Mouse (Mus musculus): Measurements from ENCODE around the gene Meiob. TPM values are rescaled to one million over a fixed set of nuclear protein-coding genes. Genes with fewer than 3 reads are reported as not detected.

Gene Meiob
- total RNA-seq, 1 experiment: 0.13 TPM

GRCm38 (mm10) chr17:24885356-24886133, 81.5 kb downstream of the Meiob start:
- Histone ChIP-seq H3K9me3 (ENCODE audit: control insufficient read depth, insufficient read depth, low read depth, low read length) (no peaks in the 10 kb centered on the region), H3K27ac (ENCODE audit: insufficient read depth, low read depth, low read length, poor library complexity, severe bottlenecking) (no peak overlapping the region; the same call in 1 of the 2 replicates), H3K4me3 (ENCODE audit: insufficient read depth in 1 of 2, low read depth in 1 of 2, low read length in 2 of 2, poor library complexity in 1 of 2, severe bottlenecking in 1 of 2) (peak overlapping the region; percentile 74 to 90), H3K9ac (ENCODE audit: insufficient read depth, low read depth, low read length, poor library complexity, severe bottlenecking) (peak overlapping the region; percentile 82), H3K36me3 (ENCODE audit: control insufficient read depth, insufficient read depth, low read length, poor library complexity, severe bottlenecking) (peaks cover 26% of the 10 kb centered on the region), H3K4me1 (ENCODE audit: control insufficient read depth in 2 of 2, insufficient read depth in 2 of 2, low read length in 2 of 2, poor library complexity in 1 of 2) (peaks cover 0 to 12% of the 10 kb centered on the region in 2 experiments; a peak in 2 of 4 replicates)
- TF ChIP-seq ZNF384 (IDR thresholded peaks at IDR 0.05; ENCODE audit: low read depth, low read length) (no peak), ZC3H11A (IDR thresholded peaks at IDR 0.05; ENCODE audit: borderline replicate concordance, low read depth, low read length) (no peak), CHD2 (IDR thresholded peaks at IDR 0.05; ENCODE audit: low read depth, low read length) (no peak), HCFC1 (IDR thresholded peaks at IDR 0.05; ENCODE audit: borderline replicate concordance, insufficient read depth, low read length) (no peak), MAFK (IDR thresholded peaks at IDR 0.05; ENCODE audit: insufficient read depth, low read depth, low read length) (no peak)
- in situ Hi-C loops (cut with MboI; ENCODE audit: low sequenced_read_pairs in 2 of 2, unreplicated experiment in 2 of 2): no loop called here
- DNase-seq (ENCODE audit: low read depth, low spot score): no peak

GRCm38 (mm10) chr17:24886134-24886931, 82.2 kb downstream of the Meiob start, which contains the start of the genes Nubp2 and Spsb3:
Gene Nubp2, minus strand, starts transcription at chr17:24886349.
Gene Spsb3, plus strand, starts transcription at chr17:24886643.
- H3K9me3 ChIP-seq (ENCODE audit: control insufficient read depth, insufficient read depth, low read depth, low read length): no peaks in the 10 kb centered on the region
- peak within 1 kb of the TSS; percentile 28; the same call in 1 of the 2 replicates for H3K27ac ChIP-seq (ENCODE audit: insufficient read depth, low read depth, low read length, poor library complexity, severe bottlenecking)
- peak within 1 kb of the TSS; percentile 86 for H3K9ac ChIP-seq (ENCODE audit: insufficient read depth, low read depth, low read length, poor library complexity, severe bottlenecking)
- H3K4me3 ChIP-seq (ENCODE audit: insufficient read depth in 1 of 2, low read depth in 1 of 2, low read length in 2 of 2, poor library complexity in 1 of 2, severe bottlenecking in 1 of 2): peak within 1 kb of the TSS; percentile 88 to 90
- peaks cover 34% of the 10 kb centered on the region for H3K36me3 ChIP-seq (ENCODE audit: control insufficient read depth, insufficient read depth, low read length, poor library complexity, severe bottlenecking)
- TF ChIP-seq CHD2 (IDR thresholded peaks at IDR 0.05; ENCODE audit: low read depth, low read length): peak; percentile 99
- TF ChIP-seq ZC3H11A (IDR thresholded peaks at IDR 0.05; ENCODE audit: borderline replicate concordance, low read depth, low read length): no peak
- no peak for TF ChIP-seq MAFK (IDR thresholded peaks at IDR 0.05; ENCODE audit: insufficient read depth, low read depth, low read length)
- TF ChIP-seq ZNF384 (IDR thresholded peaks at IDR 0.05; ENCODE audit: low read depth, low read length): peak; percentile 88
- peak; percentile 60; the same call in 1 of the 2 replicates for TF ChIP-seq HCFC1 (IDR thresholded peaks at IDR 0.05; ENCODE audit: borderline replicate concordance, insufficient read depth, low read length)
- H3K4me1 ChIP-seq (ENCODE audit: control insufficient read depth in 2 of 2, insufficient read depth in 2 of 2, low read length in 2 of 2, poor library complexity in 1 of 2): peaks cover 0 to 11% of the 10 kb centered on the region in 2 experiments; a peak in 2 of 4 replicates
- in situ Hi-C loops (cut with MboI; ENCODE audit: low sequenced_read_pairs in 2 of 2, unreplicated experiment in 2 of 2): no loop called here
- DNase-seq (ENCODE audit: low read depth, low spot score): peak; percentile 98

- TF ChIP-seq ZC3H11A (IDR thresholded peaks at IDR 0.05; ENCODE audit: borderline replicate concordance, low read depth, low read length) (no peak), CHD2 (IDR thresholded peaks at IDR 0.05; ENCODE audit: low read depth, low read length) (no peak), MAFK (IDR thresholded peaks at IDR 0.05; ENCODE audit: insufficient read depth, low read depth, low read length) (no peak), ZNF384 (IDR thresholded peaks at IDR 0.05; ENCODE audit: low read depth, low read length) (no peak), HCFC1 (IDR thresholded peaks at IDR 0.05; ENCODE audit: borderline replicate concordance, insufficient read depth, low read length) (no peak; the same call in 1 of the 2 replicates)
- DNase-seq (ENCODE audit: low read depth, low spot score): no peak
- H3K9ac ChIP-seq (ENCODE audit: insufficient read depth, low read depth, low read length, poor library complexity, severe bottlenecking): peak overlapping the region; percentile 86
- peaks cover 36% of the 10 kb centered on the region for H3K36me3 ChIP-seq (ENCODE audit: control insufficient read depth, insufficient read depth, low read length, poor library complexity, severe bottlenecking)
- peak overlapping the region; percentile 77 to 88 for H3K4me3 ChIP-seq (ENCODE audit: insufficient read depth in 1 of 2, low read depth in 1 of 2, low read length in 2 of 2, poor library complexity in 1 of 2, severe bottlenecking in 1 of 2)
- in situ Hi-C loops (cut with MboI; ENCODE audit: low sequenced_read_pairs in 2 of 2, unreplicated experiment in 2 of 2): no loop called here
- no peaks in the 10 kb centered on the region for H3K9me3 ChIP-seq (ENCODE audit: control insufficient read depth, insufficient read depth, low read depth, low read length)
- H3K4me1 ChIP-seq (ENCODE audit: control insufficient read depth in 2 of 2, insufficient read depth in 2 of 2, low read length in 2 of 2, poor library complexity in 1 of 2): peaks cover 0 to 8% of the 10 kb centered on the region in 2 experiments; a peak in 2 of 4 replicates
- peak overlapping the region; percentile 28; the same call in 1 of the 2 replicates for H3K27ac ChIP-seq (ENCODE audit: insufficient read depth, low read depth, low read length, poor library complexity, severe bottlenecking)
These were observed 82.8 kb downstream of the Meiob start for GRCm38 (mm10) chr17:24886932-24887271.

GRCm38 (mm10) chr17:24887291-24888080, 83.4 kb downstream of the Meiob start:
- no peak for DNase-seq (ENCODE audit: low read depth, low spot score)
- Histone ChIP-seq H3K27ac (ENCODE audit: insufficient read depth, low read depth, low read length, poor library complexity, severe bottlenecking) (no peak overlapping the region), H3K36me3 (ENCODE audit: control insufficient read depth, insufficient read depth, low read length, poor library complexity, severe bottlenecking) (peaks cover 41% of the 10 kb centered on the region), H3K9me3 (ENCODE audit: control insufficient read depth, insufficient read depth, low read depth, low read length) (no peaks in the 10 kb centered on the region), H3K4me1 (ENCODE audit: control insufficient read depth in 2 of 2, insufficient read depth in 2 of 2, low read length in 2 of 2, poor library complexity in 1 of 2) (peaks cover 0 to 8% of the 10 kb centered on the region in 2 experiments; a peak in 2 of 4 replicates), H3K9ac (ENCODE audit: insufficient read depth, low read depth, low read length, poor library complexity, severe bottlenecking) (peak overlapping the region; percentile 86), H3K4me3 (ENCODE audit: insufficient read depth in 1 of 2, low read depth in 1 of 2, low read length in 2 of 2, poor library complexity in 1 of 2, severe bottlenecking in 1 of 2) (peak overlapping the region; percentile 77 to 88)
- TF ChIP-seq ZNF384 (IDR thresholded peaks at IDR 0.05; ENCODE audit: low read depth, low read length): no peak
- TF ChIP-seq HCFC1 (IDR thresholded peaks at IDR 0.05; ENCODE audit: borderline replicate concordance, insufficient read depth, low read length): no peak
- no peak for TF ChIP-seq CHD2 (IDR thresholded peaks at IDR 0.05; ENCODE audit: low read depth, low read length)
- no peak for TF ChIP-seq ZC3H11A (IDR thresholded peaks at IDR 0.05; ENCODE audit: borderline replicate concordance, low read depth, low read length)
- no peak for TF ChIP-seq MAFK (IDR thresholded peaks at IDR 0.05; ENCODE audit: insufficient read depth, low read depth, low read length)
- in situ Hi-C loops (cut with MboI; ENCODE audit: low sequenced_read_pairs in 2 of 2, unreplicated experiment in 2 of 2): no loop called here
